Mouse (Mus musculus) G1E (cell line): Measurements from ENCODE around the gene Slc6a11.

Experiments
- CTCF ChIP-seq: IDR thresholded peaks from 2 replicates; pipeline ENCODE4 v1.5.1; 2012; ENCODE audit warnings: low read depth, low read length, inconsistent platforms, mixed read lengths
- GATA1 ChIP-seq: IDR thresholded peaks from 2 replicates; pipeline ENCODE4 v1.6.1; 2012; ENCODE audit warnings: borderline replicate concordance, low read length, inconsistent platforms, mixed read lengths
- POLR2AphosphoS5 ChIP-seq: IDR thresholded peaks from 2 replicates; pipeline ENCODE4 v1.6.1; 2012; ENCODE audit warnings: low read depth, low read length, inconsistent platforms; ENCODE audit not compliant: insufficient replicate concordance

DNA sequence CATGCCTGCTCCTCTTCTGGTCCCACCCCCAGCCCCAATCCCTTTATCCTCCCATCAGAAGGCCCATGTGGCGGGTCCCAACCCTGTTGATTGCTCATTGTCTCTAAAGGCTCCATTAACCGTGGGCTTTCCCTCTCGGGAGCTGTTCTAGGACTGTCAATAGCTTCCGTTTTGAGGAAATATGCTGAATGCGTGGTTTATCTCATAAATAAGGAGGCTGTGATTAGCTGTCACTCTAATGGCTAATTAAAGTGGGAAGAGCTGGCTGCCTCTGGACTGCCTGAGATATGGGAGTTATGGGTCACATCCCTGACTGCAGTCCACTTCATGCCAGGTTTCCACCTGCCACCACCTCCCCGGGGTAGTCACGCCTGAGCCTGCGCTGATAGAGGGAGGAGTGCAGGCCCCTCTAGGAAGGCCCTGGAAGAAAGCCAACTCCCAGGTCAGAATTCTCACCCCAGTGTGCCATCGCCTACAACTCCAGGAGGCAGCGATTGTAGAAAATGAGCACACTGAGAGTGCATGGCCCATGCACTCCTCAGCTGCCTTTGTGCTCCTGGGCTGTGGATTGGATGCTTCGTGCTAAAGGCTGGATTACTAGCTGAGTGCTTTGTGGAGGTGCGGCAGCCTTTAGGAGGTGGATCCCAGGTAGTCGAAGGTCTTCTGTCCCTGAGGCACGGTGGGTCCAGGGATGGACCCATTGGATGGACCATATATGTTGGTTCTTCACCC is 143.1 kb downstream of the Slc6a11 start:
- TF ChIP-seq CTCF (no peak), GATA1 (no peak), POLR2AphosphoS5 (no peak)
